Mouse (Mus musculus) lung, embryonic 16.5 days (tissue): ENCODE data around the gene Slc10a4. TPM values are rescaled to one million over a fixed set of nuclear protein-coding genes. Genes with fewer than 3 reads are reported as not detected.
A peak's percentile ranks its signal among the peaks of the same experiment; 100 is the strongest.

Source experiments
- ATAC-seq: fragments of 200-750 bp; cut with Nextera tagmentation; 2 replicates; pipeline ENCODE4 v1.8.0; 2017; ENCODE audit warnings: low read depth, mild to moderate bottlenecking, moderate library complexity
- H3K27ac ChIP-seq: fragments of 300-500 bp; sonication (generic); 2 replicates; pipeline ENCODE4 v1.5.1; 2014; ENCODE audit warnings: mild to moderate bottlenecking, control low read depth, low read length
- H3K27me3 ChIP-seq: fragments of 300-500 bp; sonication (generic); 2 replicates; pipeline ENCODE4 v1.6.1; 2014; ENCODE audit warnings: low read depth, low read length, mixed read lengths; ENCODE audit not compliant: control insufficient read depth, insufficient read depth
- H3K36me3 ChIP-seq: fragments of 300-500 bp; sonication (generic); 2 replicates; pipeline ENCODE4 v1.6.1; 2014; ENCODE audit warnings: low read length; ENCODE audit not compliant: control insufficient read depth, insufficient read depth
- H3K4me1 ChIP-seq: fragments of 300-500 bp; sonication (generic); replicated peaks from 2 replicates; pipeline ENCODE4 v1.6.1; 2014; ENCODE audit warnings: low read length, mixed read lengths; ENCODE audit not compliant: control insufficient read depth, insufficient read depth
- H3K4me2 ChIP-seq: fragments of 300-500 bp; sonication (generic); 2 replicates; pipeline ENCODE4 v1.6.1; 2014; ENCODE audit warnings: low read depth, low read length, control low read depth
- H3K4me3 ChIP-seq: fragments of 300-500 bp; sonication (generic); 2 replicates; pipeline ENCODE4 v1.5.1; 2014; ENCODE audit warnings: mild to moderate bottlenecking, low read length, control low read depth
- H3K9ac ChIP-seq: fragments of 300-500 bp; sonication (generic); 2 replicates; pipeline ENCODE4 v1.6.1; 2014; ENCODE audit warnings: low read length, control low read depth
- H3K9me3 ChIP-seq: fragments of 300-500 bp; sonication (generic); 2 replicates; pipeline ENCODE4 v1.6.1; 2016; ENCODE audit warnings: low read length; ENCODE audit not compliant: control insufficient read depth
- WGBS: fragments of 180-500 bp; shearing (Covaris S2); extraction: QIAGEN DNeasy Blood & Tissue Kit; methylation state at CpG from one replicate; pipeline ENCODE4 v1.1.7; 2014; 5-methylcytosine and 5-hydroxymethylcytosine counted together
- polyA plus RNA-seq: library from polyadenylated mRNA; unstranded; fragments of >200 nt; fragmentation: Nextera tagmentation; extraction: Ambion mirVana; gene quantifications from 2 replicates; pipeline ENCODE4 v1.2.1, GENCODE M21; 2015

Slc10a4 gene
- polyA plus RNA-seq, result 0.84 and 1.1 TPM in 2 replicates

DNA sequence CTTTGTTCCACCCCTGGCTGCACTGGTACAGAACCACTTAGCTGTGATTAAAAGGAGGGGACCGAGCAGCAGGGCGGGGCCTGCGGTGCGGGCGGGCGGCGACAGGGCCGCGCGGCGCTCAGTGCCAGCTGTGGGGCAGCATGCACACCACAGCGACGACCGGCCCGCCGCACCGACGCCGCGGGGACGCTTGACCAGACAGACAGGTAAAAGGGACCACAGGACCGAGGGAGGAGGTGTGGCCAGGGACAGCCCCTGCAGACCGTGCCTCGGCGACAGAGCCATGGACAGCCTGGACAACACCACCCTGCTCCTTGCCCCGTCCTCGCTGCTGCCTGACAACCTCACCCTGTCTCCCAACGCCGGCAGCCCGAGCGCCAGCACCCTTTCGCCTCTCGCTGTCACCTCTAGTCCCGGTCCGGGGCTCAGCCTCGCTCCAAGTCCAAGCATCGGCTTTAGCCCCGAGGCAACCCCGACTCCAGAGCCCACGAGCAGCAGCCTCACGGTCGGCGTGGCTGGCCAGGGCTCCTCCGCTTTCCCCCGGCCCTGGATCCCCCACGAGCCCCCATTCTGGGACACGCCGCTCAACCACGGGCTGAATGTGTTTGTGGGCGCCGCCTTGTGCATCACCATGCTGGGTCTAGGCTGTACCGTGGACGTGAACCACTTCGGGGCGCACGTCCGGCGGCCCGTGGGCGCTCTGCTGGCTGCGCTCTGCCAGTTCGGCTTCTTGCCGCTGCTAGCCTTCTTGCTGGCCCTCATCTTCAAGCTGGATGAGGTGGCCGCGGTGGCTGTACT is at the start of gene Slc10a4:
Slc10a4 (plus strand) TSS at position 100 of the 798 bp plus-strand sequence.
- peaks cover 28% of the 10 kb centered on the region for H3K27me3 ChIP-seq
- peak within 1 kb of the TSS; percentile 45 for H3K4me3 ChIP-seq
- peak within 1 kb of the TSS; percentile 63 for H3K4me2 ChIP-seq
- H3K27ac ChIP-seq, result no peak within 1 kb of the TSS
- no peaks in the 10 kb centered on the region for H3K9me3 ChIP-seq
- H3K36me3 ChIP-seq, result no peaks in the 10 kb centered on the region
- WGBS, result 9% methylated on average over 65 of the region's 65 CpGs
- no peaks in the 10 kb centered on the region; the same call in 1 of the 2 replicates for H3K4me1 ChIP-seq
- H3K9ac ChIP-seq, result peak within 1 kb of the TSS; percentile 17; the same call in 1 of the 2 replicates
- ATAC-seq, result peak; percentile 82

DNA sequence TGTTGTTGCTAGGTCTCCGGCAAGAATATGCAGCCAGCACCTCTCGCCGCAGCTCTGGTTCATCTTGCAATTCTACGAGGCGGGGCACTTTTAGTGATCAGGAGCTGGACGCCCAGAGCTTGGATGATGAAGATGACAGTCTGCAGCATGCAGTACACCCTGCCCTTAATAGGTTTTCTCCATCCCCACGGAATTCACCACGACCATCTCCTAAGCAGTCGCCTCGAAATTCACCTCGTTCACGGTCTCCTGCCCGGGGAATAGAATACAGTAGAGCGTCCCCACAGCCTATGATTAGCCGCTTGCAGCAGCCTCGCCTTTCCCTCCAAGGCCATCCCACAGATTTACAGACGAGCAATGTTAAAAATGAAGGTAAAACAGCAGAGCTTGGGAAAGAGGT is 49.4 kb upstream of the Slc10a4 start:
- Histone ChIP-seq H3K27ac (no peak overlapping the region), H3K9ac (no peak overlapping the region), H3K4me3 (no peak overlapping the region), H3K36me3 (peaks cover 6% of the 10 kb centered on the region), H3K4me1 (no peaks in the 10 kb centered on the region), H3K9me3 (no peaks in the 10 kb centered on the region), H3K4me2 (no peak overlapping the region), H3K27me3 (no peaks in the 10 kb centered on the region)
- WGBS, result 91% methylated on average over 17 of the region's 17 CpGs
- no peak for ATAC-seq

GRCm38 (mm10) chr5:72960096-72960495 is 46.6 kb upstream of the Slc10a4 start:
- Histone ChIP-seq H3K9me3 (no peaks in the 10 kb centered on the region), H3K27ac (no peak overlapping the region), H3K4me2 (no peak overlapping the region), H3K27me3 (no peaks in the 10 kb centered on the region), H3K36me3 (peaks cover 6% of the 10 kb centered on the region), H3K4me1 (no peaks in the 10 kb centered on the region), H3K9ac (no peak overlapping the region), H3K4me3 (no peak overlapping the region)
- WGBS, result 60% methylated on average over 6 of the region's 6 CpGs
- no peak for ATAC-seq

DNA sequence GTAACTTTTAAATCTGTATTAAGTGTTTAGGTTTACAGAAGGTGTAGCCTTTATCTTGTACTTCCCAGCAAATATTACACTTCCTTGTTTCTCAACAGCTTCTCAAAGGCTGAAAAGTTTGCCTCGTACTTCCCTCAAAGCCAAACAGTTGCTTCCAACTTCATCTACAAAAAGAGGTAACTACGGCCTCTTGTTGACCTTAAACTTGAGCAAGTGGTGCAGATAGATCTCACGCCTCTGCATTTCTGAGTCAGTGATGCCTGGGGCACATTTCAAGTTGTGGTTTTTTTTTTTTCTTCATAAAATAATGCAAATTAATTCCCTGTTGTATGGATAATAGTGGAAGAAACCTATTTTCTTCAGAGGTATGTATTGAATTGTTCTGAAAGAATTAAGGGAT is 41.0 kb upstream of the Slc10a4 start:
- WGBS, result 57% methylated on average over 3 of the region's 3 CpGs
- Histone ChIP-seq H3K27me3 (no peaks in the 10 kb centered on the region), H3K36me3 (peaks cover 9% of the 10 kb centered on the region), H3K4me1 (no peaks in the 10 kb centered on the region), H3K9me3 (no peaks in the 10 kb centered on the region), H3K9ac (no peak overlapping the region), H3K4me2 (no peak overlapping the region), H3K27ac (no peak overlapping the region), H3K4me3 (no peak overlapping the region)
- ATAC-seq, result no peak

DNA sequence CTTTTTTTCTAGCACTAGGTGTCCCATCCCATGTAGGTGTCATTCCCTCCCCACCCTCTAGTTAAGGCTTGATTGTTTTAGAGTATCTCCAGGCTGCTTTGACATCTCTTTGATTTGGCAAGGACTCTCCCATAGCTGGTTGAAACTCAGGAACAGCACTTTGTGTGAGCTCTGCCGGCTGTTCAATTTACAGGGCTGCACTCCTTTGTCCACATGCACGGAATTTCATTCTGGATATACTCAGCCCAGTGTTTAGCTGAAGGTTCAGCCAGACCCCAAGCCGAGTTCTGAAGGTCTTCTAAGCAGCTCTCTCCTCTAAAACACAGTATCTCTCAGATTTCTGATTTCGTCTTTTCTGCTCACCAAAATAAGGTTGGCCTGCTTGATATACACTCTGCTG is 34.2 kb upstream of the Slc10a4 start:
- Histone ChIP-seq H3K27me3 (no peaks in the 10 kb centered on the region), H3K27ac (no peak overlapping the region), H3K4me1 (no peaks in the 10 kb centered on the region), H3K9me3 (no peaks in the 10 kb centered on the region), H3K36me3 (peaks cover 12% of the 10 kb centered on the region), H3K4me3 (no peak overlapping the region), H3K4me2 (no peak overlapping the region), H3K9ac (no peak overlapping the region)
- ATAC-seq, result no peak
- WGBS, result 78% methylated on average over 4 of the region's 4 CpGs

GRCm38 (mm10) chr5:72972934-72973333 is 33.7 kb upstream of the Slc10a4 start:
- no peaks in the 10 kb centered on the region for H3K9me3 ChIP-seq
- no peak overlapping the region for H3K27ac ChIP-seq
- H3K4me3 ChIP-seq, result no peak overlapping the region
- WGBS, result 66% methylated on average over 5 of the region's 5 CpGs
- H3K36me3 ChIP-seq, result peaks cover 12% of the 10 kb centered on the region
- ATAC-seq, result no peak
- no peaks in the 10 kb centered on the region for H3K27me3 ChIP-seq
- H3K4me1 ChIP-seq, result no peaks in the 10 kb centered on the region
- H3K4me2 ChIP-seq, result no peak overlapping the region
- H3K9ac ChIP-seq, result no peak overlapping the region

DNA sequence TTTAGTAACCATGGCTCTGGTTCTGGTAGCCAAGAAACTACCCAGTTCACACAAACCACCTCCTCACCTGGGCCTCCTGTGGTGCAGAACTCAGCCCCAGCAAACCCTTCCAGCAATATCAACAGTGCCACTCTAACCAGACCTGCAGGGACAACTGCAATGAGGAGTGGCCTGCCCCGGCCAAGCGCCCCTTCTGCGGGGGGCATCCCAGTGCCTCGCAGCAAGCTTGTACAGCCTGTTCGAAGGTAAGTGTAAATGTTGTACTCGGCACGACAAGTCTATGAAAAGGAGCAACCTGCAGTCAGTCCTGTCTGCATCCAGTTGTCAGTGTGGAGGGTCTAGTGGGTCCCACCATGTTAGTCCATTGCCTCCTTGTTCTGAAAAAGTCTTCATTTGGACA is 32.1 kb upstream of the Slc10a4 start, which contains the start of gene Gm10135:
Gm10135 (minus strand) TSS at position 101 of the 400 bp plus-strand sequence.
- Histone ChIP-seq H3K36me3 (peaks cover 14% of the 10 kb centered on the region), H3K27me3 (no peaks in the 10 kb centered on the region), H3K9ac (no peak within 1 kb of the TSS), H3K27ac (no peak within 1 kb of the TSS), H3K9me3 (no peaks in the 10 kb centered on the region), H3K4me2 (no peak within 1 kb of the TSS), H3K4me3 (no peak within 1 kb of the TSS), H3K4me1 (no peaks in the 10 kb centered on the region)
- no peak for ATAC-seq
- WGBS, result 94% methylated on average over 7 of the region's 7 CpGs

GRCm38 (mm10) chr5:72975996-72976395 is 30.7 kb upstream of the Slc10a4 start:
- Histone ChIP-seq H3K4me1 (no peaks in the 10 kb centered on the region), H3K36me3 (peaks cover 20% of the 10 kb centered on the region), H3K4me3 (no peak overlapping the region), H3K4me2 (no peak overlapping the region), H3K27ac (no peak overlapping the region), H3K9ac (no peak overlapping the region), H3K9me3 (no peaks in the 10 kb centered on the region), H3K27me3 (no peaks in the 10 kb centered on the region)
- WGBS, result 87% methylated on average over 6 of the region's 6 CpGs
- ATAC-seq, result no peak

- ATAC-seq, result no peak
- H3K4me1 ChIP-seq, result no peaks in the 10 kb centered on the region
- 85% methylated on average over 4 of the region's 4 CpGs for WGBS
- peaks cover 19% of the 10 kb centered on the region for H3K36me3 ChIP-seq
- no peak overlapping the region for H3K4me2 ChIP-seq
- no peaks in the 10 kb centered on the region for H3K27me3 ChIP-seq
- no peaks in the 10 kb centered on the region for H3K9me3 ChIP-seq
- H3K27ac ChIP-seq, result no peak overlapping the region
- H3K4me3 ChIP-seq, result no peak overlapping the region
- no peak overlapping the region for H3K9ac ChIP-seq
Measured at GRCm38 (mm10) chr5:72976539-72976938, 30.1 kb upstream of the Slc10a4 start.
